Mouse (Mus musculus) brain, embryonic 14.5 days (tissue): ENCODE measurements around the gene Zfp398. TPM values are rescaled to one million over a fixed set of nuclear protein-coding genes. Genes with fewer than 3 reads are reported as not detected.
A peak's percentile ranks its signal among the peaks of the same experiment; 100 is the strongest.

Source experiments
- DNase-seq: peaks from one replicate; pipeline ENCODE4 v3.0.0-alpha.2; 2011; ENCODE audit warnings: low read depth
- CTCF ChIP-seq: fragments of 200-500 bp; IDR thresholded peaks from 2 replicates; pipeline ENCODE4 v1.5.1; 2012; ENCODE audit warnings: inconsistent platforms, mild to moderate bottlenecking, moderate library complexity, borderline replicate concordance; ENCODE audit not compliant: insufficient read depth, insufficient read length; ENCODE audit errors: extremely low read depth
- POLR2A ChIP-seq: fragments of 200-500 bp; IDR thresholded peaks from 2 replicates; pipeline ENCODE4 v1.6.1; 2012; ENCODE audit warnings: mild to moderate bottlenecking, inconsistent platforms, borderline replicate concordance; ENCODE audit not compliant: poor library complexity, insufficient read depth, insufficient read length, severe bottlenecking; ENCODE audit errors: extremely low read depth
- polyA plus RNA-seq: library from polyadenylated mRNA; depleted of rRNA; stranded (reverse); fragments of >200 nt; gene quantifications from 2 replicates; pipeline ENCODE4 v1.2.3, GENCODE M21; 2012

Gene Zfp398
- polyA plus RNA-seq, 1 experiment, result 22.2 TPM

GRCm38 (mm10) chr6:47813257-47813878 lies 22.1 kb upstream of the Zfp398 start, which contains the start of gene Pdia4:
TSS of gene Pdia4 (minus strand) at chr6:47813430.
- peak; percentile 100 for DNase-seq
- peak; percentile 89; the same call in 1 of the 2 replicates for TF ChIP-seq POLR2A
- TF ChIP-seq CTCF, result no peak

GRCm38 (mm10) chr6:47816151-47816550 lies 19.3 kb upstream of the Zfp398 start:
- no peak for TF ChIP-seq POLR2A
- TF ChIP-seq CTCF, result no peak
- DNase-seq, result no peak

- no peak for TF ChIP-seq POLR2A
- TF ChIP-seq CTCF, result no peak
- DNase-seq, result no peak
These were observed 16.7 kb upstream of the Zfp398 start for GRCm38 (mm10) chr6:47818721-47819120.

GRCm38 (mm10) chr6:47819626-47820325 lies 15.7 kb upstream of the Zfp398 start:
- peak; percentile 23 for DNase-seq
- no peak for TF ChIP-seq CTCF
- no peak for TF ChIP-seq POLR2A

- TF ChIP-seq CTCF (no peak), POLR2A (no peak)
- no peak for DNase-seq
These were observed 14.2 kb upstream of the Zfp398 start for GRCm38 (mm10) chr6:47821236-47821635.

GRCm38 (mm10) chr6:47821776-47822175 lies 13.7 kb upstream of the Zfp398 start:
- TF ChIP-seq CTCF (no peak), POLR2A (no peak)
- DNase-seq, result no peak

GRCm38 (mm10) chr6:47824241-47824640 lies 11.2 kb upstream of the Zfp398 start:
- TF ChIP-seq CTCF (no peak), POLR2A (no peak)

GRCm38 (mm10) chr6:47827462-47827861 lies 8.0 kb upstream of the Zfp398 start:
- DNase-seq, result no peak
- TF ChIP-seq CTCF (no peak), POLR2A (no peak)

More at GRCm38 (mm10) chr6:47824241-47824640, 11.2 kb upstream of the Zfp398 start:
- DNase-seq, result no peak

GRCm38 (mm10) chr6:47828950-47829349 lies 6.5 kb upstream of the Zfp398 start:
- TF ChIP-seq POLR2A (no peak), CTCF (peak; percentile 29; the same call in 1 of the 2 replicates)
- DNase-seq, result peak; percentile 69

- peak; percentile 83 for TF ChIP-seq POLR2A
- TF ChIP-seq CTCF, result peak; percentile 95
- peak; percentile 95 for DNase-seq
These were observed 5.1 kb upstream of the Zfp398 start, which contains the start of gene Zfp786 for GRCm38 (mm10) chr6:47830104-47831078. TSS of gene Zfp786 (minus strand) at chr6:47830867.

GRCm38 (mm10) chr6:47832220-47832619 lies 3.2 kb upstream of the Zfp398 start:
- no peak for TF ChIP-seq POLR2A
- no peak for TF ChIP-seq CTCF
- DNase-seq, result no peak
